Mouse (Mus musculus) neural tube, embryonic 11.5 days (tissue): ENCODE measurements around the gene Ing3. TPM values are rescaled to one million over a fixed set of nuclear protein-coding genes. Genes with fewer than 3 reads are reported as not detected.

Source experiments
- ATAC-seq: fragments of 200-750 bp; cut with Nextera tagmentation; 2 replicates; pipeline ENCODE4 v1.8.0; 2017; ENCODE audit warnings: moderate number of reproducible peaks, mild to moderate bottlenecking, moderate TSS enrichment, moderate library complexity; ENCODE audit not compliant: insufficient read depth, low FRiP score, low TSS enrichment
- DNase-seq: peaks from one replicate; pipeline ENCODE4 v3.0.0-alpha.2; 2015; ENCODE audit warnings: low spot score
- H3K27ac ChIP-seq: fragments of 300-500 bp; sonication (generic); 2 replicates; pipeline ENCODE4 v1.5.1; 2014; ENCODE audit warnings: low read depth, mild to moderate bottlenecking, low read length
- H3K27me3 ChIP-seq: fragments of 300-500 bp; sonication (generic); 2 replicates; pipeline ENCODE4 v1.6.1; 2014; ENCODE audit warnings: mild to moderate bottlenecking, low read length, mixed read lengths; ENCODE audit not compliant: control insufficient read depth, insufficient read depth
- H3K36me3 ChIP-seq: fragments of 300-500 bp; sonication (generic); 2 replicates; pipeline ENCODE4 v1.6.1; 2014; ENCODE audit warnings: mild to moderate bottlenecking, low read length, moderate library complexity, mixed read lengths; ENCODE audit not compliant: control insufficient read depth, insufficient read depth
- H3K4me1 ChIP-seq: fragments of 300-500 bp; sonication (generic); 2 replicates; pipeline ENCODE4 v1.6.1; 2014; ENCODE audit warnings: low read length, mixed read lengths; ENCODE audit not compliant: control insufficient read depth, insufficient read depth
- H3K4me2 ChIP-seq: fragments of 300-500 bp; sonication (generic); 2 replicates; pipeline ENCODE4 v1.6.1; 2014; ENCODE audit warnings: low read depth, mild to moderate bottlenecking, moderate library complexity
- H3K4me3 ChIP-seq: fragments of 300-500 bp; sonication (generic); 2 replicates; pipeline ENCODE4 v1.5.1; 2014; ENCODE audit warnings: low read depth, low read length
- H3K9ac ChIP-seq: fragments of 300-500 bp; sonication (generic); 2 replicates; pipeline ENCODE4 v1.6.1; 2014; ENCODE audit warnings: mild to moderate bottlenecking, low read length
- H3K9me3 ChIP-seq: fragments of 300-500 bp; sonication (generic); 2 replicates; pipeline ENCODE4 v1.6.1; 2016; ENCODE audit warnings: low read length; ENCODE audit not compliant: control insufficient read depth
- WGBS: fragments of 180-500 bp; shearing (Covaris S2); extraction: QIAGEN DNeasy Blood & Tissue Kit; methylation state at CpG from one replicate; pipeline ENCODE4 v1.1.7; 2014; 5-methylcytosine and 5-hydroxymethylcytosine counted together
- polyA plus RNA-seq: library from polyadenylated mRNA; unstranded; fragments of >200 nt; fragmentation: Nextera tagmentation; extraction: Ambion mirVana; gene quantifications from 2 replicates; pipeline ENCODE4 v1.2.1, GENCODE M21; 2014

The Ing3 gene
- polyA plus RNA-seq, 1 experiment from 2014 or later, result 39.2 TPM

- no peaks in the 10 kb centered on the region for H3K4me1 ChIP-seq
- H3K27me3 ChIP-seq, result no peaks in the 10 kb centered on the region
- DNase-seq, result no peak
- no peaks in the 10 kb centered on the region for H3K9me3 ChIP-seq
- H3K9ac ChIP-seq, result no peak overlapping the region
- no peak overlapping the region for H3K27ac ChIP-seq
- no peak for ATAC-seq
- H3K4me2 ChIP-seq, result no peak overlapping the region
- H3K36me3 ChIP-seq, result no peaks in the 10 kb centered on the region
- 86% methylated on average over 5 of the region's 5 CpGs for WGBS
- H3K4me3 ChIP-seq, result no peak overlapping the region
Measured at GRCm38 (mm10) chr6:22001284-22001916, 52.0 kb downstream of the Ing3 start.

GRCm38 (mm10) chr6:22002521-22003199 is 53.3 kb downstream of the Ing3 start:
- WGBS, result 48% methylated on average over 17 of the region's 17 CpGs
- no peaks in the 10 kb centered on the region for H3K4me1 ChIP-seq
- no peak overlapping the region for H3K27ac ChIP-seq
- H3K4me3 ChIP-seq, result no peak overlapping the region
- DNase-seq, result no peak
- ATAC-seq, result no peak
- no peaks in the 10 kb centered on the region for H3K36me3 ChIP-seq
- H3K9ac ChIP-seq, result no peak overlapping the region
- H3K27me3 ChIP-seq, result no peaks in the 10 kb centered on the region
- H3K9me3 ChIP-seq, result no peaks in the 10 kb centered on the region
- no peak overlapping the region for H3K4me2 ChIP-seq

GRCm38 (mm10) chr6:22003200-22003587 is 53.8 kb downstream of the Ing3 start:
- WGBS, result 19% methylated on average over 6 of the region's 6 CpGs
- no peak overlapping the region for H3K4me2 ChIP-seq
- no peaks in the 10 kb centered on the region for H3K4me1 ChIP-seq
- H3K27me3 ChIP-seq, result no peaks in the 10 kb centered on the region
- no peaks in the 10 kb centered on the region for H3K36me3 ChIP-seq
- no peak overlapping the region for H3K4me3 ChIP-seq
- DNase-seq (peak; percentile 55), ATAC-seq (no peak)
- no peaks in the 10 kb centered on the region for H3K9me3 ChIP-seq
- H3K9ac ChIP-seq, result no peak overlapping the region
- H3K27ac ChIP-seq, result no peak overlapping the region

GRCm38 (mm10) chr6:22003959-22004543 is 54.7 kb downstream of the Ing3 start:
- Histone ChIP-seq H3K9me3 (no peaks in the 10 kb centered on the region), H3K4me1 (no peaks in the 10 kb centered on the region), H3K27ac (no peak overlapping the region), H3K27me3 (no peaks in the 10 kb centered on the region), H3K36me3 (no peaks in the 10 kb centered on the region), H3K4me3 (no peak overlapping the region), H3K9ac (no peak overlapping the region), H3K4me2 (no peak overlapping the region)
- WGBS, result 73% methylated on average over 10 of the region's 10 CpGs
- no peak for DNase-seq
- no peak for ATAC-seq

DNA sequence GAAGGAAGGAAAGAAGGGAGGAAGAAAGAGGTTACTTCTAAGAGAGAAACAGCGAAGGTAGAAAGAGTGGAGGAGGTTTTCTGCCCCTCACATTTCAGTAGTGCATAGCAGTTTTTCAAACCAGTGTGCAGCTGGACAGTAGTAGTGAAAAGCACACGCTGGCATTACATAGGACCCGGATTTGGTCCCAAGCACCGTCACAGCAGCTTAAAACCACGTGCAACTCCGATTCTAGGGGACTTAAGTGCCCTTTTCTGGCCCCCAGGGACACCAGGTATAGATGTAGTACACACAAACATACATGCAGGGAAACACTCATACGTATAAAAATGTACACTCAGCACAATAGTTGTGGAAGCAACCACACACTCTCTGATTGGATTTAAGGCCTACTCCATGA is 59.0 kb downstream of the Ing3 start:
- Histone ChIP-seq H3K4me2 (no peak overlapping the region), H3K36me3 (no peaks in the 10 kb centered on the region), H3K4me3 (no peak overlapping the region), H3K9ac (no peak overlapping the region), H3K27ac (no peak overlapping the region), H3K27me3 (no peaks in the 10 kb centered on the region), H3K9me3 (no peaks in the 10 kb centered on the region), H3K4me1 (no peaks in the 10 kb centered on the region)
- no peak for ATAC-seq
- no peak for DNase-seq
- WGBS, result 89% methylated on average over 7 of the region's 7 CpGs

DNA sequence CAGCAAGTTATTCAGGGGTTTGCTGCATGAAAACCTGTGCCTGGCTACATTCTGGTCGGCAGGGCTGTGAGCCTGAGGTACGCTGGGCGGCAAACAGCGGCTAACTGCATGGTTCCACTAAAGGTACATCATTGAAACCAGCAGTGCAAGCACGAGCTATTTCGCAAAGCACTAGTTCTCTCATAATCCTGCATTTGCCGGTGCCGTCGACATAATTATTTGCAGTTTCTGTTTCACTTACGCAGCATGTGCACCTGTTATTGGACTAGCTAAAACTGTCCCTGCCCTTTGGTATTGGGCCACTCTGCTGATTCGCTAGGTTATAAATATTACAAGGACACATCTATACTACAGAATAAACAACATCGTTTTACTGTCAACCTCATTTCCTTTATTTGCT is 60.9 kb downstream of the Ing3 start:
- WGBS, result 94% methylated on average over 12 of the region's 12 CpGs
- Histone ChIP-seq H3K27ac (no peak overlapping the region), H3K4me1 (no peaks in the 10 kb centered on the region), H3K4me3 (no peak overlapping the region), H3K4me2 (no peak overlapping the region), H3K27me3 (no peaks in the 10 kb centered on the region), H3K36me3 (no peaks in the 10 kb centered on the region), H3K9ac (no peak overlapping the region), H3K9me3 (no peaks in the 10 kb centered on the region)
- no peak for DNase-seq
- no peak for ATAC-seq

DNA sequence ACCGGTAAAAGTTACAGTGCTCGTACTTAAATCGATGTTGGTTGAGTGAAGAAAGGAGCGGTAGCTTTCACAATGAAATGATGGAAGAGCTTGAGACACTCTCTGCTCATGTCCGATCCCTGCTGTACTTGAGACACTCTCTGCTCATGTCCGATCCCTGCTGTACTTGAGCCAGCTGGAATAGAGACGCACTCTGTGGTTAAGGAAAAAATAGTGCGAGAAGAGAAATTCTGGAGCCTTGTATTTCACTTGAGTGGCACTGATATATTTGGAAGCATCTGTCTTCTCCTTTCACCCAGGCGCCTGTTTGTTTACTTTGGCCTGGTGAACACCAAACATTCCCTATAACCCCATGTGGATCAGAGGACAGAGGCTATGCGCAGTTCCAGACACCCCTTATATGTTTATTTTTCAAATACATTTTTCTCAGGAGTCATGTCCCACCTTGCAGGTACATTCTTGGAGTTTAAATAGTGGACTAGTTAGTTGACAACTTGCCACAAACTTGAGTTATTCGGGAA is 61.5 kb downstream of the Ing3 start:
- ATAC-seq (no peak), DNase-seq (no peak)
- no peaks in the 10 kb centered on the region for H3K9me3 ChIP-seq
- 90% methylated on average over 11 of the region's 11 CpGs for WGBS
- no peaks in the 10 kb centered on the region for H3K27me3 ChIP-seq
- no peak overlapping the region for H3K4me3 ChIP-seq
- H3K36me3 ChIP-seq, result no peaks in the 10 kb centered on the region
- no peak overlapping the region for H3K9ac ChIP-seq
- no peak overlapping the region for H3K27ac ChIP-seq
- H3K4me2 ChIP-seq, result no peak overlapping the region
- H3K4me1 ChIP-seq, result no peaks in the 10 kb centered on the region

- Histone ChIP-seq H3K9me3 (no peaks in the 10 kb centered on the region), H3K36me3 (no peaks in the 10 kb centered on the region), H3K4me2 (no peak overlapping the region), H3K4me1 (no peaks in the 10 kb centered on the region), H3K4me3 (no peak overlapping the region), H3K27me3 (no peaks in the 10 kb centered on the region), H3K27ac (no peak overlapping the region), H3K9ac (no peak overlapping the region)
- no peak for DNase-seq
- WGBS, result 85% methylated on average over 2 of the region's 2 CpGs
- no peak for ATAC-seq
Measured at GRCm38 (mm10) chr6:22011546-22011945, 62.2 kb downstream of the Ing3 start.

DNA sequence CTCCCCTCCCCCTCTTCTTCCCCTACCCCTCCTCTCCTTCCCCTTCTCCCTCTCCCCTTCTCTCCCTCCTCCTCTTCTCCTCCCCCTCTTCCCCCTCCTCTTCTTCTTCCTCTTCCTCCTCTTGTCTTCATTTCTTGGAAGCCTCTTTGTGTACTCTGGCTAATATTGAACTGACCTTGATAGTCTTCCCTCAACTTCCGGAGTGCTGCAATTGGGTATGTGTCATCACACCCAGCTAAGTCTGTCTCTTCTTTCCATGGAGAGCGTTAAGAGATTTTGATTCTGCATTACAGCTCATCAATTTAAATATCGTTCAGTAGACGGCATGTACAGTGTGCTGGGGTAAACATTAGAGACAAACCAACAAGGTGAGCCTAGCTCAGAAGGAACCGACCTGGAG is 62.7 kb downstream of the Ing3 start:
- Histone ChIP-seq H3K36me3 (no peaks in the 10 kb centered on the region), H3K27me3 (no peaks in the 10 kb centered on the region), H3K27ac (no peak overlapping the region), H3K4me2 (no peak overlapping the region), H3K9me3 (no peaks in the 10 kb centered on the region), H3K4me3 (no peak overlapping the region), H3K9ac (no peak overlapping the region), H3K4me1 (no peaks in the 10 kb centered on the region)
- 95% methylated on average over 5 of the region's 5 CpGs for WGBS
- no peak for DNase-seq
- no peak for ATAC-seq
